Mouse (Mus musculus) limb, embryonic 14.5 days (tissue): ENCODE data around the gene Gm29776. TPM values are rescaled to one million over a fixed set of nuclear protein-coding genes. Genes with fewer than 3 reads are reported as not detected.

Experiments used
- ATAC-seq: fragments of 200-750 bp; cut with Nextera tagmentation; 2 replicates; pipeline ENCODE4 v1.8.0; 2017; ENCODE audit warnings: low read depth, moderate number of reproducible peaks, moderate TSS enrichment; ENCODE audit not compliant: low FRiP score
- DNase-seq: peaks from one replicate; pipeline ENCODE4 v3.0.0-alpha.2; 2015; ENCODE audit warnings: low spot score
- H3K27ac ChIP-seq: fragments of 300-500 bp; sonication (generic); replicated peaks from 2 replicates; pipeline ENCODE4 v1.5.1; 2014; ENCODE audit warnings: low read depth, mild to moderate bottlenecking, low read length, moderate library complexity, mixed read lengths
- H3K27me3 ChIP-seq: fragments of 300-500 bp; sonication (generic); 2 replicates; pipeline ENCODE4 v1.6.1; 2014; ENCODE audit warnings: low read length, mixed read lengths; ENCODE audit not compliant: control insufficient read depth, insufficient read depth
- H3K36me3 ChIP-seq: fragments of 300-500 bp; sonication (generic); 2 replicates; pipeline ENCODE4 v1.6.1; 2014; ENCODE audit warnings: mild to moderate bottlenecking, low read length, moderate library complexity, mixed read lengths; ENCODE audit not compliant: control insufficient read depth, insufficient read depth
- H3K4me1 ChIP-seq: fragments of 300-500 bp; sonication (generic); 2 replicates; pipeline ENCODE4 v1.6.1; 2014; ENCODE audit warnings: antibody characterized with exemption, low read length, mixed read lengths; ENCODE audit not compliant: control insufficient read depth, insufficient read depth
- H3K4me2 ChIP-seq: fragments of 300-500 bp; sonication (generic); replicated peaks from 2 replicates; pipeline ENCODE4 v1.6.1; 2014; ENCODE audit warnings: low read depth, mild to moderate bottlenecking, low read length, moderate library complexity; ENCODE audit not compliant: severe bottlenecking
- H3K4me3 ChIP-seq: fragments of 300-500 bp; sonication (generic); replicated peaks from 2 replicates; pipeline ENCODE4 v1.5.1; 2014; ENCODE audit warnings: low read length
- H3K9ac ChIP-seq: fragments of 300-500 bp; sonication (generic); 2 replicates; pipeline ENCODE4 v1.6.1; 2014; ENCODE audit warnings: mild to moderate bottlenecking, low read depth, low read length, moderate library complexity; ENCODE audit not compliant: severe bottlenecking
- H3K9me3 ChIP-seq: fragments of 300-500 bp; sonication (generic); 2 replicates; pipeline ENCODE4 v1.6.1; 2016; ENCODE audit warnings: low read length; ENCODE audit not compliant: control insufficient read depth
- POLR2A ChIP-seq: fragments of 200-500 bp; IDR thresholded peaks from 2 replicates; pipeline ENCODE4 v1.8.0; 2012; ENCODE audit warnings: inconsistent platforms, mild to moderate bottlenecking, moderate library complexity, borderline replicate concordance; ENCODE audit not compliant: insufficient read depth, insufficient read length; ENCODE audit errors: extremely low read depth
- WGBS: fragments of 180-500 bp; shearing (Covaris S2); extraction: QIAGEN DNeasy Blood & Tissue Kit; methylation state at CpG from one replicate; pipeline ENCODE4 v1.1.7; 2014; 5-methylcytosine and 5-hydroxymethylcytosine counted together
- polyA plus RNA-seq, 2 experiments: library from polyadenylated mRNA; depleted of rRNA in 1 of 2; stranded (reverse) in 1 of 2; unstranded in 1 of 2; fragments of >200 nt; fragmentation: Nextera tagmentation in 1 of 2; extraction: Ambion mirVana in 1 of 2; gene quantifications; 2 replicates each; pipeline versions ENCODE4 v1.2.1 to v1.2.3; 2012 to 2014

Gene Gm29776
- 0.04 and 0.06 TPM in 2 replicates for polyA plus RNA-seq (2012; rRNA removed)
- polyA plus RNA-seq (2014; fragmentation: Nextera tagmentation; extraction: Ambion mirVana): 0.21 TPM in 1 of 2 replicates, not detected in the other

DNA sequence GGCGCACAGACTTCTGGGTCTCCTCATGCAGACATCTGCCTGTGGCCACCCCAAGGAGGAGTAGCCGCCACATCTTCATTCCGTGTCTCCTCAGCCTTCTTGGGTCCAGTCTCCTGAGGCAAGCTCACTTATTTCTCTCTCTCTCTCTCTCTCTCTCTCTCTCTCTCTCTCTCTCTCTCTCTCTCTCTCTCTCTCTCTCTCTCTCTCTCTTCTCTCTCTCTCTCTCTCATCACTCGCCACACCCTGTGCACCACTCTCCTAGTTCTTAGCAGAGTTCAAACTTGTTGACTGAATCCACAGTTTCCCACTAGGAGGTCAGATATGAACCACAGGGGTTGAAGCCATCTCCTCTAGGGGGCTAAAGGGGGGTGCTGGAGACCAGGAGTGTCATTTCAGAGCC is at the start of gene Gm29776:
Gm29776 (minus strand) TSS at position 101 of the 400 bp plus-strand sequence.
- Histone ChIP-seq H3K27ac (no peak within 1 kb of the TSS), H3K4me3 (no peak within 1 kb of the TSS), H3K9me3 (no peaks in the 10 kb centered on the region), H3K9ac (no peak within 1 kb of the TSS), H3K4me1 (no peaks in the 10 kb centered on the region), H3K27me3 (no peaks in the 10 kb centered on the region), H3K4me2 (no peak within 1 kb of the TSS), H3K36me3 (0 out of 2 replicates have a peak, but pooled peaks cover 1% of the 10 kb centered on the region)
- WGBS: 77% methylated on average over 4 of the region's 4 CpGs
- DNase-seq: no peak
- no peak for TF ChIP-seq POLR2A
- no peak for ATAC-seq

DNA sequence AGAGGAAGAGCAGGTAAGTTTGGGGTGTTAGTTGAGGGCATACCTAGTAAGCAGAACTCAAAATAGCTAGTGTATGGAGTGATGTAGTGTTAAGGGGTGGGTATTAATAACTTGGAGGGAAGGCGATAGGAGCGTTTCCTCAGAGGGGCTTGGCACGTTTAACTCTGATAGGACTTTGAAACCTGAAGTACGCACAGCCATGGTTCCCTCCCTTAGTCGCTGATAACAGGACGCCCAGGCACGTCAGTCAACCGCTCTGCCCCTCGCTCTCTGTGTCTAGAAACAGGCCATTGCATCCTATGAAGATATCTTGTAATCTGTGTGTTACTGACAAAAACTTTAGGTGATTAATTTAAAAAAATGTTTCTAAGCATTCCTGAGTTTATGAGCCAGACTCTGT is 47.4 kb upstream of the Gm29776 start:
- ATAC-seq: no peak
- Histone ChIP-seq H3K4me1 (no peaks in the 10 kb centered on the region), H3K27me3 (no peaks in the 10 kb centered on the region), H3K27ac (no peak overlapping the region), H3K9me3 (no peaks in the 10 kb centered on the region), H3K4me3 (no peak overlapping the region), H3K4me2 (no peak overlapping the region), H3K9ac (no peak overlapping the region), H3K36me3 (no peaks in the 10 kb centered on the region)
- no peak for DNase-seq
- no peak for TF ChIP-seq POLR2A
- WGBS: 94% methylated on average over 9 of the region's 9 CpGs

GRCm38 (mm10) chr14:54744473-54744872 is 45.8 kb upstream of the Gm29776 start:
- no peak for DNase-seq
- Histone ChIP-seq H3K36me3 (no peaks in the 10 kb centered on the region), H3K9ac (no peak overlapping the region), H3K4me2 (no peak overlapping the region), H3K9me3 (no peaks in the 10 kb centered on the region), H3K4me3 (no peak overlapping the region), H3K27me3 (no peaks in the 10 kb centered on the region), H3K4me1 (no peaks in the 10 kb centered on the region), H3K27ac (no peak overlapping the region)
- ATAC-seq: no peak
- TF ChIP-seq POLR2A: no peak
- 46% methylated on average over 8 of the region's 8 CpGs for WGBS

GRCm38 (mm10) chr14:54742375-54742774 is 43.7 kb upstream of the Gm29776 start:
- Histone ChIP-seq H3K27me3 (no peaks in the 10 kb centered on the region), H3K4me2 (no peak overlapping the region), H3K9ac (no peak overlapping the region), H3K4me3 (no peak overlapping the region), H3K9me3 (no peaks in the 10 kb centered on the region), H3K4me1 (no peaks in the 10 kb centered on the region), H3K27ac (no peak overlapping the region), H3K36me3 (no peaks in the 10 kb centered on the region)
- no peak for TF ChIP-seq POLR2A
- no peak for ATAC-seq
- DNase-seq: no peak
- WGBS: 75% methylated on average over 2 of the region's 2 CpGs

DNA sequence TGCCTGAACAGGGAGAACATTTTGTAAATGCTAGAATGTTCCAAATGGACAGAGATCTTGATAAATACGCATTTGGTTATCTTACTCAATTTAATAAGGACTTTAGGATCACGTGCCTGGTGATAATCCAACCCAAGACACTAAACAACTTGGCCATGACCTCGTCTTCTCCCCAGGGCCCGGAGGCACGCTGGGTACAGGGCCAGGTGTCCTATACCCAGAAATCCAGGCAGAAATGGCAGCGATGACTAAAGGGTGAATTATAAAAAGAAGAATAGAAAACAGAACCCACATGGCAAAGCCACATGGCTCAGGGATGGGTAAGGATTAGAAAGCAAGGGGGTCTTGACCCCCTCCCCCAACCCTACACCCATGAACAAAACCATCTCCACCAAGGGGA is 43.1 kb upstream of the Gm29776 start:
- ATAC-seq: no peak
- no peaks in the 10 kb centered on the region for H3K4me1 ChIP-seq
- no peaks in the 10 kb centered on the region for H3K27me3 ChIP-seq
- no peak overlapping the region for H3K4me2 ChIP-seq
- no peaks in the 10 kb centered on the region for H3K36me3 ChIP-seq
- no peaks in the 10 kb centered on the region for H3K9me3 ChIP-seq
- DNase-seq: no peak
- no peak overlapping the region for H3K4me3 ChIP-seq
- 83% methylated on average over 6 of the region's 6 CpGs for WGBS
- H3K9ac ChIP-seq: no peak overlapping the region
- TF ChIP-seq POLR2A: no peak
- H3K27ac ChIP-seq: no peak overlapping the region

DNA sequence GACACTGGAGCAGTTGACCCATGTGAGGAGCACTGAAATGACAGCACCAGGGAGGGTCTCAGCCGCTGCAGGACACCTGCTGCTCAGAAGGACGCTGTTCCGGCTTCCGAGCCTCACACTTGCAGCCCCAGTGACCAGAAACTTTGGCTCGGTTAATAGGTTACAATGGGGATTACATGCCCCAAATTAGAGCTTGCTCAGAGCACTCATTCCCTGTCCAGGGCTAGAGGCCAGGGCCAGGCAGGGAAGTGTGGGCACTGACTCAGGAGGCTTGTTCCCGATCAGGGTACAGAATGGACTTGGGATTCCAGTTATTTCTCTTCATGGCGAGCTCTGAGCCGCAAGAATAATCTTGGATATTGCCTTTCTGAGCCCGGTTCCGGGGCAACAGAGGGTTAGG is 39.0 kb upstream of the Gm29776 start:
- H3K36me3 ChIP-seq: no peaks in the 10 kb centered on the region
- 77% methylated on average over 10 of the region's 10 CpGs for WGBS
- no peak for ATAC-seq

More for the DNA sequence above, 39.0 kb upstream of the Gm29776 start:
- no peak overlapping the region for H3K27ac ChIP-seq
- TF ChIP-seq POLR2A: no peak
- H3K4me3 ChIP-seq: no peak overlapping the region
- H3K9me3 ChIP-seq: no peaks in the 10 kb centered on the region
- no peaks in the 10 kb centered on the region for H3K27me3 ChIP-seq
- no peak overlapping the region for H3K4me2 ChIP-seq
- no peaks in the 10 kb centered on the region for H3K4me1 ChIP-seq
- DNase-seq: no peak
- H3K9ac ChIP-seq: no peak overlapping the region
